Mouse (Mus musculus) embryonic fibroblast, embryonic 13.5 days (primary cell): ENCODE measurements at regions not wholly inside any gene's neighbourhood (a gene's known extent, or its start where the extent isn't known, plus 50 kb on each side); places are given as distances from the start of the nearest gene placed in this dataset.

Source experiments
- CTCF ChIP-seq: IDR thresholded peaks from 2 replicates; pipeline ENCODE4 v1.5.1; 2011; ENCODE audit warnings: mild to moderate bottlenecking, control low read depth, low read length, moderate library complexity, borderline replicate concordance; ENCODE audit not compliant: insufficient read depth
- POLR2A ChIP-seq: IDR thresholded peaks from 2 replicates; pipeline ENCODE4 v1.6.1; 2011; ENCODE audit warnings: low read depth, mild to moderate bottlenecking, control low read depth, low read length, moderate library complexity

- TF ChIP-seq CTCF (no peak), POLR2A (no peak)
Measured at GRCm38 (mm10) chr8:126126041-126126440, 131.1 kb downstream of the Kcnk1 start.
